Mouse (Mus musculus) MEL (cell line): ENCODE measurements around the gene Dppa5a. TPM values are rescaled to one million over a fixed set of nuclear protein-coding genes. Genes with fewer than 3 reads are reported as not detected.

Source experiments
- DNase-seq: peaks from one replicate; pipeline ENCODE4 v3.0.0; 2011; ENCODE audit warnings: low read depth, low spot score
- H3K27ac ChIP-seq: 2 replicates; pipeline ENCODE4 v1.5.1; 2012; ENCODE audit warnings: low read depth, mild to moderate bottlenecking, control low read depth, low read length, moderate library complexity; ENCODE audit not compliant: control insufficient read depth
- H3K27me3 ChIP-seq, 2 experiments: fragments of 150-350 bp in 1 of 2; sonication (generic) in 1 of 2; 2 replicates each; pipeline ENCODE4 v1.6.1; 2012; ENCODE audit warnings: low read length in 2 of 2, mild to moderate bottlenecking in 2 of 2, improper control_type of control experiment in 1 of 2, moderate library complexity in 1 of 2; ENCODE audit not compliant: insufficient read depth in 2 of 2, control insufficient read depth in 1 of 2
- H3K36me3 ChIP-seq, 2 experiments: 2 replicates each; pipeline ENCODE4 v1.6.1; 2012 to 2014; ENCODE audit warnings: low read length in 2 of 2, improper control_type of control experiment in 1 of 2, inconsistent platforms in 1 of 2, mild to moderate bottlenecking in 1 of 2; ENCODE audit not compliant: insufficient read depth in 2 of 2, control insufficient read depth in 1 of 2
- H3K4me1 ChIP-seq, 2 experiments: fragments of 150-350 bp in 1 of 2; sonication (generic) in 1 of 2; 2 replicates each; pipeline ENCODE4 v1.6.1; 2012; ENCODE audit warnings: low read length in 2 of 2, improper control_type of control experiment in 1 of 2, mild to moderate bottlenecking in 1 of 2; ENCODE audit not compliant: insufficient read depth in 2 of 2, control insufficient read depth in 1 of 2
- H3K4me3 ChIP-seq, 2 experiments: fragments of 150-350 bp in 1 of 2; sonication (generic) in 1 of 2; 2 replicates each; pipeline ENCODE4 v1.5.1; 2012; ENCODE audit warnings: low read depth in 2 of 2, low read length in 2 of 2, mild to moderate bottlenecking in 2 of 2, moderate library complexity in 2 of 2, control low read depth in 1 of 2, improper control_type of control experiment in 1 of 2; ENCODE audit not compliant: control insufficient read depth in 1 of 2, insufficient read depth in 1 of 2
- H3K79me2 ChIP-seq: 2 replicates; pipeline ENCODE4 v1.6.1; 2012; ENCODE audit warnings: mild to moderate bottlenecking, low read length, moderate library complexity; ENCODE audit not compliant: control insufficient read depth, poor library complexity, insufficient read depth
- H3K9ac ChIP-seq: 2 replicates; pipeline ENCODE4 v1.6.1; 2012; ENCODE audit warnings: low read depth, mild to moderate bottlenecking, control low read depth, low read length, moderate library complexity; ENCODE audit not compliant: control insufficient read depth, poor library complexity, severe bottlenecking
- H3K9me3 ChIP-seq: fragments of 150-350 bp; sonication (generic); replicated peaks from 2 replicates; pipeline ENCODE4 v1.6.1; 2012; ENCODE audit warnings: mild to moderate bottlenecking, low read length, improper control_type of control experiment, moderate library complexity; ENCODE audit not compliant: insufficient read depth
- BHLHE40 ChIP-seq: IDR thresholded peaks from 2 replicates; pipeline ENCODE4 v1.6.1; 2012; ENCODE audit warnings: low read depth, mild to moderate bottlenecking, inconsistent platforms, low read length, improper control_type of control experiment, borderline replicate concordance
- CHD2 ChIP-seq: IDR thresholded peaks from 2 replicates; pipeline ENCODE4 v1.6.1; 2011; ENCODE audit warnings: low read length, improper control_type of control experiment
- CTCF ChIP-seq, 3 experiments: IDR thresholded peaks in 2 of 3; conservative IDR thresholded peaks in 1 of 3; 2 replicates each; pipeline ENCODE4 v1.5.1; 2011 to 2012; ENCODE audit warnings: low read length in 3 of 3, low read depth in 2 of 3, mild to moderate bottlenecking in 2 of 3, improper control_type of control experiment in 1 of 3, inconsistent platforms in 1 of 3, mixed read lengths in 1 of 3, moderate library complexity in 1 of 3; ENCODE audit not compliant: control insufficient read depth in 1 of 3, insufficient read depth in 1 of 3, poor library complexity in 1 of 3, severe bottlenecking in 1 of 3
- E2F4 ChIP-seq: IDR thresholded peaks from 2 replicates; pipeline ENCODE4 v1.6.1; 2011; ENCODE audit warnings: low read depth, low read length, improper control_type of control experiment, borderline replicate concordance
- ETS1 ChIP-seq: IDR thresholded peaks from 2 replicates; pipeline ENCODE4 v1.6.1; 2012; ENCODE audit warnings: low read depth, mild to moderate bottlenecking, inconsistent platforms, low read length, improper control_type of control experiment, moderate library complexity
- GABPA ChIP-seq: IDR thresholded peaks from 2 replicates; pipeline ENCODE4 v1.6.1; 2012; ENCODE audit warnings: low read depth, mild to moderate bottlenecking, inconsistent platforms, low read length, improper control_type of control experiment, moderate library complexity
- KAT2A ChIP-seq: conservative IDR thresholded peaks from 2 replicates; pipeline ENCODE4 v1.6.1; 2012; ENCODE audit warnings: low read depth, low read length, improper control_type of control experiment, inconsistent platforms
- MAX ChIP-seq: IDR thresholded peaks from 2 replicates; pipeline ENCODE4 v1.6.1; 2011; ENCODE audit warnings: low read length, improper control_type of control experiment
- MYB ChIP-seq: IDR thresholded peaks from 2 replicates; pipeline ENCODE4 v1.6.1; 2011; ENCODE audit warnings: mild to moderate bottlenecking, low read depth, low read length, improper control_type of control experiment
- MYC ChIP-seq: IDR thresholded peaks from 2 replicates; pipeline ENCODE4 v1.6.1; 2011; ENCODE audit warnings: low read depth, mild to moderate bottlenecking, low read length, improper control_type of control experiment, moderate library complexity
- NRF1 ChIP-seq: IDR thresholded peaks from 2 replicates; pipeline ENCODE4 v1.6.1; 2014; ENCODE audit warnings: low read depth, mild to moderate bottlenecking, inconsistent platforms, low read length, improper control_type of control experiment, moderate library complexity; ENCODE audit not compliant: poor library complexity, insufficient read depth, severe bottlenecking
- RAD21 ChIP-seq: IDR thresholded peaks from 2 replicates; pipeline ENCODE4 v1.6.1; 2011; ENCODE audit warnings: mild to moderate bottlenecking, low read depth, low read length, improper control_type of control experiment
- RCOR1 ChIP-seq: IDR thresholded peaks from 2 replicates; pipeline ENCODE4 v1.6.1; 2012; ENCODE audit warnings: low read depth, mild to moderate bottlenecking, inconsistent platforms, low read length, improper control_type of control experiment
- SIN3A ChIP-seq: IDR thresholded peaks from 2 replicates; pipeline ENCODE4 v1.6.1; 2012; ENCODE audit warnings: low read length, improper control_type of control experiment, inconsistent platforms
- SMC3 ChIP-seq: IDR thresholded peaks from 2 replicates; pipeline ENCODE4 v1.6.1; 2011; ENCODE audit warnings: low read depth, low read length, improper control_type of control experiment
- TBP ChIP-seq: IDR thresholded peaks from 2 replicates; pipeline ENCODE4 v1.8.0; 2011; ENCODE audit warnings: low read depth, low read length, improper control_type of control experiment
- ZC3H11A ChIP-seq: IDR thresholded peaks from 2 replicates; pipeline ENCODE4 v1.6.1; 2012; ENCODE audit warnings: low read depth, mild to moderate bottlenecking, inconsistent platforms, low read length, improper control_type of control experiment
- ZKSCAN1 ChIP-seq: IDR thresholded peaks from 2 replicates; pipeline ENCODE4 v1.6.1; 2012; ENCODE audit warnings: low read depth, mild to moderate bottlenecking, inconsistent platforms, low read length, improper control_type of control experiment, moderate library complexity
- ZMIZ1 ChIP-seq: IDR thresholded peaks from 2 replicates; pipeline ENCODE4 v1.6.1; 2012; ENCODE audit warnings: low read depth, mild to moderate bottlenecking, inconsistent platforms, low read length, improper control_type of control experiment, moderate library complexity
- polyA plus RNA-seq, 2 experiments: library from polyadenylated mRNA; stranded (reverse) in 1 of 2; unstranded in 1 of 2; fragments of >175 nt in 1 of 2; fragments of >200 nt in 1 of 2; gene quantifications; 2 replicates each; pipeline versions ENCODE4 v1.2.1 to v1.2.4; 2012; ENCODE audit warnings: low replicate concordance in 2 of 2, low read depth in 1 of 2; ENCODE audit not compliant: insufficient read length in 2 of 2, insufficient read depth in 1 of 2, missing spikeins in 1 of 2
- total RNA-seq: library from RNA; depleted of rRNA; stranded (reverse); fragments of 300-350 nt; gene quantifications from 2 replicates; pipeline ENCODE4 v1.2.3, GENCODE M21; 2012

The Dppa5a gene
- total and polyA plus RNA-seq, 3 experiments: 0.19 TPM; not detected in 2

GRCm38 (mm10) chr9:78358053-78358452, 9.9 kb downstream of the Dppa5a start:
- Histone ChIP-seq H3K36me3 (no peaks in the 10 kb centered on the region), H3K27me3 (peaks cover 0 to 4% of the 10 kb centered on the region in 2 experiments; a peak in 2 of 4 replicates), H3K9me3 (no peaks in the 10 kb centered on the region), H3K27ac (no peak overlapping the region), H3K79me2 (no peaks in the 10 kb centered on the region), H3K9ac (no peak overlapping the region), H3K4me1 (no peaks in the 10 kb centered on the region), H3K4me3 (no peak overlapping the region)
- DNase-seq: peak; percentile 72
- TF ChIP-seq MYB (no peak), ZC3H11A (peak; percentile 30; the same call in 1 of the 2 replicates), MAX (no peak), CHD2 (no peak), SIN3A (no peak), GABPA (no peak), BHLHE40 (no peak), RAD21 (peak; percentile 67), SMC3 (peak; percentile 65), ZMIZ1 (no peak), MYC (no peak), NRF1 (no peak), TBP (no peak), CTCF (IDR thresholded peaks at IDR 0.05 in 2 of 3, conservative IDR thresholded peaks at IDR 0.05 in 1 of 3; ENCODE audit: control insufficient read depth in 1 of 3, insufficient read depth in 1 of 3, low read depth in 2 of 3, low read length in 3 of 3, poor library complexity in 1 of 3, severe bottlenecking in 1 of 3) (peak; percentile 83 to 86 (median 84)), ETS1 (no peak), ZKSCAN1 (no peak)

GRCm38 (mm10) chr9:78355611-78356010, 12.4 kb downstream of the Dppa5a start, which contains the start of gene Gsta2:
Gene Gsta2, minus strand, starts transcription at chr9:78355788.
- TF ChIP-seq MYC (no peak), MAX (no peak), KAT2A (no peak), BHLHE40 (no peak), E2F4 (no peak), RCOR1 (no peak)
- no peak within 1 kb of the TSS for H3K4me3 ChIP-seq
- no peak within 1 kb of the TSS for H3K27ac ChIP-seq
- H3K9ac ChIP-seq: no peak within 1 kb of the TSS
- no peak for DNase-seq
- no peaks in the 10 kb centered on the region for H3K36me3 ChIP-seq
- no peaks in the 10 kb centered on the region for H3K4me1 ChIP-seq
- H3K27me3 ChIP-seq: peaks cover 0 to 4% of the 10 kb centered on the region in 2 experiments; a peak in 2 of 4 replicates
- H3K9me3 ChIP-seq: no peaks in the 10 kb centered on the region
- H3K79me2 ChIP-seq: no peaks in the 10 kb centered on the region
